Mouse (Mus musculus) lung, postnatal 0 days (tissue): ENCODE measurements around the gene Hmcn2.

Experiments used
- CTCF ChIP-seq: IDR thresholded peaks from 2 replicates; pipeline ENCODE4 v1.5.1; 2016; ENCODE audit warnings: antibody characterized with exemption, mild to moderate bottlenecking
- EP300 ChIP-seq: IDR thresholded peaks from 2 replicates; pipeline ENCODE4 v1.6.1; 2016; ENCODE audit warnings: antibody characterized with exemption, mild to moderate bottlenecking, control low read depth

DNA sequence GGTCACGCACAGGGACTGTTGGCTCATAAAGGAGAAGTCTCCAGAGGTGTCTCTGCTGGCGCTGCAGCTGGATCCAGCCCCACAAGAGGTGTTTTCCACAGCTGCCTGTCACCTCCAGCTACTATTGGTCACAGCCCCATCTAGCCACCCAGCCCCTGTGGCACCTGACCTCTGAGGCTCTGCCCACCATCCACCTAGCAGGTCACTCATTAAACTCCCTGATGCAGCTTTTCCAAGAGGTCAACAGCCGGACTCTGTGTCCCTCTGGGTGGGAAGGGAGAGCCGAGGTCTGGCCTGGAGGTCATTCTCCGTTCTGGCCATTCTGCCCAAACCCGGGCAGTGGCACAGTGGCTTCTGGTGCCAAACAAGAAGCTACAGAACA lies 150.3 kb downstream of the Hmcn2 start:
- no peak for TF ChIP-seq CTCF
- no peak for TF ChIP-seq EP300
